Mouse (Mus musculus): ENCODE results near the gene Nlgn1. TPM values are rescaled to one million over a fixed set of nuclear protein-coding genes. Genes with fewer than 3 reads are reported as not detected.

The Nlgn1 gene
- polyA plus RNA-seq, 1 experiment from 2014 or later: 0.23 TPM

- H3K27ac ChIP-seq (ENCODE audit: low read depth, low read length): no peak overlapping the region
- 28% methylated on average over 2 of the region's 2 CpGs for WGBS (ENCODE audit: insufficient replicate concordance)
- no peak overlapping the region for H3K9ac ChIP-seq (ENCODE audit: low read depth, low read length)
- no peak for ATAC-seq (replicated peaks; ENCODE audit: insufficient number of reproducible peaks, low FRiP score, low TSS enrichment)
- H3K9me3 ChIP-seq (replicated peaks; ENCODE audit: control insufficient read depth, low read length): no peaks in the 10 kb centered on the region
- H3K4me3 ChIP-seq (ENCODE audit: low read depth, low read length): no peak overlapping the region
- H3K4me1 ChIP-seq (ENCODE audit: control insufficient read depth, insufficient read depth, low read length): no peaks in the 10 kb centered on the region
- H3K4me2 ChIP-seq: no peak overlapping the region
- H3K27me3 ChIP-seq (ENCODE audit: control insufficient read depth, insufficient read depth, low read length): no peaks in the 10 kb centered on the region
- H3K36me3 ChIP-seq (ENCODE audit: control insufficient read depth, insufficient read depth, low read length): no peaks in the 10 kb centered on the region
Measured at GRCm38 (mm10) chr3:26002367-26002766, 329.9 kb downstream of the Nlgn1 start.

GRCm38 (mm10) chr3:25967546-25967945, 364.7 kb downstream of the Nlgn1 start:
- H3K4me3 ChIP-seq (ENCODE audit: low read depth, low read length): no peak overlapping the region

GRCm38 (mm10) chr3:25964237-25964636, 368.0 kb downstream of the Nlgn1 start:
- Histone ChIP-seq H3K27me3 (ENCODE audit: control insufficient read depth, insufficient read depth, low read length) (no peaks in the 10 kb centered on the region), H3K4me1 (ENCODE audit: control insufficient read depth, insufficient read depth, low read length) (no peaks in the 10 kb centered on the region), H3K9me3 (replicated peaks; ENCODE audit: control insufficient read depth, low read length) (no peaks in the 10 kb centered on the region), H3K9ac (ENCODE audit: low read depth, low read length) (no peak overlapping the region), H3K27ac (ENCODE audit: low read depth, low read length) (no peak overlapping the region), H3K36me3 (ENCODE audit: control insufficient read depth, insufficient read depth, low read length) (no peaks in the 10 kb centered on the region), H3K4me3 (ENCODE audit: low read depth, low read length) (no peak overlapping the region), H3K4me2 (no peak overlapping the region)
- 81% methylated on average over 3 of the region's 3 CpGs for WGBS (ENCODE audit: insufficient replicate concordance)
- ATAC-seq (replicated peaks; ENCODE audit: insufficient number of reproducible peaks, low FRiP score, low TSS enrichment): no peak

More at GRCm38 (mm10) chr3:25967546-25967945, 364.7 kb downstream of the Nlgn1 start:
- ATAC-seq (replicated peaks; ENCODE audit: insufficient number of reproducible peaks, low FRiP score, low TSS enrichment): no peak
- H3K27me3 ChIP-seq (ENCODE audit: control insufficient read depth, insufficient read depth, low read length): no peaks in the 10 kb centered on the region
- 75% methylated on average over 2 of the region's 2 CpGs for WGBS (ENCODE audit: insufficient replicate concordance)
- no peaks in the 10 kb centered on the region for H3K4me1 ChIP-seq (ENCODE audit: control insufficient read depth, insufficient read depth, low read length)
- H3K36me3 ChIP-seq (ENCODE audit: control insufficient read depth, insufficient read depth, low read length): no peaks in the 10 kb centered on the region
- H3K4me2 ChIP-seq: no peak overlapping the region
- no peak overlapping the region for H3K9ac ChIP-seq (ENCODE audit: low read depth, low read length)
- H3K9me3 ChIP-seq (replicated peaks; ENCODE audit: control insufficient read depth, low read length): no peaks in the 10 kb centered on the region
- no peak overlapping the region for H3K27ac ChIP-seq (ENCODE audit: low read depth, low read length)

GRCm38 (mm10) chr3:25963568-25963967, 368.7 kb downstream of the Nlgn1 start:
- no peaks in the 10 kb centered on the region for H3K4me1 ChIP-seq (ENCODE audit: control insufficient read depth, insufficient read depth, low read length)

GRCm38 (mm10) chr3:25916535-25916934, 415.7 kb downstream of the Nlgn1 start:
- ATAC-seq (replicated peaks; ENCODE audit: insufficient number of reproducible peaks, low FRiP score, low TSS enrichment): no peak
- Histone ChIP-seq H3K9me3 (replicated peaks; ENCODE audit: control insufficient read depth, low read length) (no peaks in the 10 kb centered on the region), H3K9ac (ENCODE audit: low read depth, low read length) (no peak overlapping the region), H3K4me2 (no peak overlapping the region), H3K4me3 (ENCODE audit: low read depth, low read length) (no peak overlapping the region), H3K4me1 (ENCODE audit: control insufficient read depth, insufficient read depth, low read length) (no peaks in the 10 kb centered on the region), H3K27ac (ENCODE audit: low read depth, low read length) (no peak overlapping the region), H3K36me3 (ENCODE audit: control insufficient read depth, insufficient read depth, low read length) (no peaks in the 10 kb centered on the region), H3K27me3 (ENCODE audit: control insufficient read depth, insufficient read depth, low read length) (no peaks in the 10 kb centered on the region)
- 84% methylated on average over 5 of the region's 5 CpGs for WGBS (ENCODE audit: insufficient replicate concordance)

More at GRCm38 (mm10) chr3:25963568-25963967, 368.7 kb downstream of the Nlgn1 start:
- no peak overlapping the region for H3K9ac ChIP-seq (ENCODE audit: low read depth, low read length)
- ATAC-seq (replicated peaks; ENCODE audit: insufficient number of reproducible peaks, low FRiP score, low TSS enrichment): no peak
- H3K4me3 ChIP-seq (ENCODE audit: low read depth, low read length): no peak overlapping the region
- WGBS (ENCODE audit: insufficient replicate concordance): 62% methylated on average over 2 of the region's 2 CpGs
- no peak overlapping the region for H3K4me2 ChIP-seq
- H3K27me3 ChIP-seq (ENCODE audit: control insufficient read depth, insufficient read depth, low read length): no peaks in the 10 kb centered on the region
- H3K9me3 ChIP-seq (replicated peaks; ENCODE audit: control insufficient read depth, low read length): no peaks in the 10 kb centered on the region
- H3K27ac ChIP-seq (ENCODE audit: low read depth, low read length): no peak overlapping the region
- H3K36me3 ChIP-seq (ENCODE audit: control insufficient read depth, insufficient read depth, low read length): no peaks in the 10 kb centered on the region

- no peak for ATAC-seq (replicated peaks; ENCODE audit: insufficient number of reproducible peaks, low FRiP score, low TSS enrichment)
- WGBS (ENCODE audit: insufficient replicate concordance): 83% methylated on average over 2 of the region's 2 CpGs
- Histone ChIP-seq H3K4me2 (no peak overlapping the region), H3K27me3 (ENCODE audit: control insufficient read depth, insufficient read depth, low read length) (no peaks in the 10 kb centered on the region), H3K9me3 (replicated peaks; ENCODE audit: control insufficient read depth, low read length) (no peaks in the 10 kb centered on the region), H3K4me1 (ENCODE audit: control insufficient read depth, insufficient read depth, low read length) (no peaks in the 10 kb centered on the region), H3K36me3 (ENCODE audit: control insufficient read depth, insufficient read depth, low read length) (no peaks in the 10 kb centered on the region), H3K9ac (ENCODE audit: low read depth, low read length) (no peak overlapping the region), H3K27ac (ENCODE audit: low read depth, low read length) (no peak overlapping the region), H3K4me3 (ENCODE audit: low read depth, low read length) (no peak overlapping the region)
Measured at GRCm38 (mm10) chr3:25914365-25915065, 417.7 kb downstream of the Nlgn1 start.

- no peak for ATAC-seq (replicated peaks; ENCODE audit: insufficient number of reproducible peaks, low FRiP score, low TSS enrichment)
- WGBS (ENCODE audit: insufficient replicate concordance): 77% methylated on average over 11 of the region's 11 CpGs
Measured at GRCm38 (mm10) chr3:25903140-25903809, 429.0 kb downstream of the Nlgn1 start.

GRCm38 (mm10) chr3:25897456-25897855, 434.8 kb downstream of the Nlgn1 start:
- no peaks in the 10 kb centered on the region for H3K36me3 ChIP-seq (ENCODE audit: control insufficient read depth, insufficient read depth, low read length)
- no peak overlapping the region for H3K9ac ChIP-seq (ENCODE audit: low read depth, low read length)
- H3K4me2 ChIP-seq: no peak overlapping the region
- H3K9me3 ChIP-seq (replicated peaks; ENCODE audit: control insufficient read depth, low read length): no peaks in the 10 kb centered on the region
- H3K4me3 ChIP-seq (ENCODE audit: low read depth, low read length): no peak overlapping the region
- H3K27ac ChIP-seq (ENCODE audit: low read depth, low read length): no peak overlapping the region
- no peaks in the 10 kb centered on the region for H3K27me3 ChIP-seq (ENCODE audit: control insufficient read depth, insufficient read depth, low read length)
- H3K4me1 ChIP-seq (ENCODE audit: control insufficient read depth, insufficient read depth, low read length): no peaks in the 10 kb centered on the region
- ATAC-seq (replicated peaks; ENCODE audit: insufficient number of reproducible peaks, low FRiP score, low TSS enrichment): no peak

More at GRCm38 (mm10) chr3:25903140-25903809, 429.0 kb downstream of the Nlgn1 start:
- Histone ChIP-seq H3K4me2 (no peak overlapping the region), H3K36me3 (ENCODE audit: control insufficient read depth, insufficient read depth, low read length) (no peaks in the 10 kb centered on the region), H3K9me3 (replicated peaks; ENCODE audit: control insufficient read depth, low read length) (no peaks in the 10 kb centered on the region), H3K4me1 (ENCODE audit: control insufficient read depth, insufficient read depth, low read length) (no peaks in the 10 kb centered on the region), H3K27me3 (ENCODE audit: control insufficient read depth, insufficient read depth, low read length) (no peaks in the 10 kb centered on the region), H3K27ac (ENCODE audit: low read depth, low read length) (no peak overlapping the region), H3K4me3 (ENCODE audit: low read depth, low read length) (no peak overlapping the region), H3K9ac (ENCODE audit: low read depth, low read length) (no peak overlapping the region)

- no peaks in the 10 kb centered on the region for H3K36me3 ChIP-seq (ENCODE audit: control insufficient read depth, insufficient read depth, low read length)
Measured at GRCm38 (mm10) chr3:25884797-25885196, 447.5 kb downstream of the Nlgn1 start.

More at GRCm38 (mm10) chr3:25884797-25885196, 447.5 kb downstream of the Nlgn1 start:
- 71% methylated on average over 2 of the region's 2 CpGs for WGBS (ENCODE audit: insufficient replicate concordance)
- Histone ChIP-seq H3K4me3 (ENCODE audit: low read depth, low read length) (no peak overlapping the region), H3K9me3 (replicated peaks; ENCODE audit: control insufficient read depth, low read length) (no peaks in the 10 kb centered on the region), H3K9ac (ENCODE audit: low read depth, low read length) (no peak overlapping the region), H3K27ac (ENCODE audit: low read depth, low read length) (no peak overlapping the region), H3K27me3 (ENCODE audit: control insufficient read depth, insufficient read depth, low read length) (no peaks in the 10 kb centered on the region), H3K4me2 (no peak overlapping the region), H3K4me1 (ENCODE audit: control insufficient read depth, insufficient read depth, low read length) (no peaks in the 10 kb centered on the region)
- ATAC-seq (replicated peaks; ENCODE audit: insufficient number of reproducible peaks, low FRiP score, low TSS enrichment): no peak

Data from heart, embryonic 11.5 days (tissue).